Mouse (Mus musculus) spleen, adult 2 months (tissue): Measurements from ENCODE around the gene Slc10a7.

Experiments
- CTCF ChIP-seq: fragments of 200-500 bp; IDR thresholded peaks from 2 replicates; pipeline ENCODE4 v1.5.1; 2011; ENCODE audit warnings: mild to moderate bottlenecking, inconsistent platforms; ENCODE audit not compliant: insufficient read depth, insufficient read length, insufficient replicate concordance; ENCODE audit errors: extremely low read depth
- POLR2A ChIP-seq: fragments of 200-500 bp; IDR thresholded peaks from 2 replicates; pipeline ENCODE4 v1.6.1; 2011; ENCODE audit warnings: low read depth, low read length, inconsistent platforms

DNA sequence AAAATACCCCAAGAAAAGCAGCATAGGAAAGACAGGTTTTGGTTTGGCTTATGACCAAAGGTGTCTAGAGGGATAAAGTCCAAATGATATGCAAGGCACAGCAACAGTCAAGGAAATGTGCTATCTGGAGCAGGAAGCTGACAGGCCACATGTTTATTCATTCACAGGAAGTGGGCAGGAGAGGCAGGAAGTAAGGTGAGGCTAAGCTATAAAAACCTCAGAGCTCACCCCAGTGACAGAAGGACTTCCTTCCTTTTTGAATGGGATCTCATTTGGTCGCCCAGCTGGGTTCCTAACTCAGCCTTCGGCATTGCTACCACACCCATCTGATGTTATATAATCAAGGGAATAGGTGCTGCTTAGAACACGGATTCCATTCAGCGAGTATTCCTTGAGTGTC lies 113.2 kb downstream of the Slc10a7 start:
- TF ChIP-seq CTCF (no peak), POLR2A (no peak)
